Mouse (Mus musculus) left cerebral cortex, postnatal 25 days (tissue): ENCODE measurements at regions not wholly inside any gene's neighbourhood (a gene's known extent, or its start where the extent isn't known, plus 50 kb on each side); places are given as distances from the start of the nearest gene placed in this dataset.
A peak's percentile ranks its signal among the peaks of the same experiment; 100 is the strongest.
"Not testable (repeated sequence)": the region's sequence is repeated elsewhere in the genome, so short reads cannot be mapped to it uniquely, and the experiment has no call there.

Source experiments
- DNase-seq, 2 experiments: peaks; one replicate each; pipeline ENCODE4 v3.0.0; 2022; ENCODE audit warnings: low spot score in 2 of 2, mixed read lengths in 1 of 2
- intact Hi-C: fragments of 180-260 bp; cut with DNase I; formaldehyde crosslinking; loops from one replicate; pipeline ENCODE4 v1.15.1; 2025

DNA sequence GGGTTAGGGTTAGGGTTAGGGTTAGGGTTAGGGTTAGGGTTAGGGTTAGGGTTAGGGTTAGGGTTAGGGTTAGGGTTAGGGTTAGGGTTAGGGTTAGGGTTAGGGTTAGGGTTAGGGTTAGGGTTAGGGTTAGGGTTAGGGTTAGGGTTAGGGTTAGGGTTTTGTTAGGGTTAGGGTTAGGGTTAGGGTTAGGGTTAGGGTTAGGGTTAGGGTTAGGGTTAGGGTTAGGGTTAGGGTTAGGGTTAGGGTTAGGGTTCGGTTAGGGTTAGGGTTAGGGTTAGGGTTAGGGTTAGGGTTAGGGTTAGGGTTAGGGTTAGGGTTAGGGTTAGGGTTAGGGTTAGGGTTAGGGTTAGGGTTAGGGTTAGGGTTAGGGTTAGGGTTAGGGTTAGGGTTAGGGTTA is 124.7 kb upstream of the Fgf14 start:
- intact Hi-C loops, DNase-seq: not testable (repeated sequence)

DNA sequence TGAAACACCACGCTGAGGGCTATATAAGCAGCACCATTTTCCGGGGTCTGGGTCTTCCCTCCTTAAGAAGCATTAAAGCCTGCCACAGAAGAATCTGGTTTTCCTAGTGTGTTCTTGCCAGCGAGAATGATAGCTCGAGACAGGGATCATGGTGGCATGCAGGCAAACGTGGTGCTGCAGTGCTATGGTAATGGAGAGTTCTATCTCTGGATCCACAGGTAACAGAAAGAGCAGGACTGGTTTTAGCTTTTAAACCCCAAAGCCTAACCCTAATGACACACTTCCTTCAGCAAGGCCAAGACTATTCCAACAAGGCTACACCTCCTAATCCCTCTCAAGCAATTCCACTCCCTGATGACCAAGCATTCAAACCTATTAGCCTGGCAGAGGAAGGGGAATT is 123.5 kb upstream of the Fgf14 start:
- intact Hi-C loops, result no loop called here
- no peak for DNase-seq

- intact Hi-C loops, result no loop called here
- no peak for DNase-seq
These were observed 98.5 kb upstream of the Fgf14 start for GRCm38 (mm10) chr14:124775402-124775801.

GRCm38 (mm10) chr14:124767996-124768395 is 91.1 kb upstream of the Fgf14 start:
- intact Hi-C loops, result no loop called here
- DNase-seq, result no peak

GRCm38 (mm10) chr14:124767234-124767633 is 90.3 kb upstream of the Fgf14 start:
- DNase-seq, result peak in 1 of 2 experiments; percentile 26
- intact Hi-C loops, result no loop called here

GRCm38 (mm10) chr14:124742491-124742890 is 65.6 kb upstream of the Fgf14 start:
- intact Hi-C loops, result loop anchor here (5.0 kb wide), 2 partner anchors 520 to 1370 kb away; no protein-coding TSS in a partner anchor
- peak; percentile 21 to 33 for DNase-seq
